ENCODE assay signal across 15 mouse cellular contexts in the genomic region with DNA sequence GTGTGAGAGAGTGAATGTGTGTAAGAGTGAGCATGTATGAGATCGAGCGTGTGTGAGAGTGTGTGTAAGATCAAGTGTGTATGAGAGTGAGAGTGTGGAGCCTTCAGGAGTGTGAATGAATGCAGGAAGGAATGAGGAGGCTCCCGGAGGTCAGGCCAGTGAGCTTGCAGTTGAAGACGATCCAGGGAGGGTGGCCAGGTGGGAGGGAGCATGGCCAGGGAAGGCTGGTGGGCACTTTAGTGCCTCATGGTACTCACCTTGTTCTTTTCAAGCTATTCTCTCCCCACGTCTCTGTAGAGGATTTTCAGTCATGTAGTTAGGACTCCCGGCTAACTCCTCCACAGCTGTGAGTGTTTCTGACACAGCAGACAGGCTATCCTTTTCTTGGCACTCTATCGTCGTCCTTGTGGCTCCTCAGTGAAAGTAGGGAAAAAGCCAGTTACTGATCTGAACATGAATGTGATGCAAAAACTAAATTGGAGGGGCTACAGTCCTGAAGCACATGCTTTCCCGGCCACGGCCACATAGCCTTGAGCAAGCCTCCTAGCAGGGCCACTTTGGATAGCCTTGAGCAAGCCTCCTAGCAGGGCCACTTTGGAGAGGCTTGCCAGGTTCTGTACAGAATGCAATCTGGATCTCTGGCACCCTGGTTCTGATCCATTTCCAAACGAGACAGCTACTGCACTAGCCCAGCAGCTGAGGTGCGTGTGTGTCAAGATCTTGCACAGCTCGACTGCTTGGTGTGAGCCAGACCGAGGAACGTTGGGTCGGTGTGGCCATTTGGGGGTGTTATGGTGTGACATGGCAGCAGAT.
DNase-seq lines count a peak whose midpoint lies in the region; ATAC-seq lines count a peak whose summit lies in the region.
"Had no signal": no experiment of that assay in that cellular context is flagged by ENCODE, and none has a peak within 500 bp of the region (broad histone marks: within the 10 kb centered on the region; RNA-seq: fewer than 3 reads in every experiment).

No protein-coding gene starts in this region.

- intact Hi-C loops in left cerebral cortex, postnatal 36 days (cut with DNase I) = no loop called here

- H3K27ac ChIP-seq in kidney, embryonic 15.5 days = 0 out of 2 replicates have a peak overlapping the region, but pooled peaks have one; percentile 22
- H3K27ac ChIP-seq in kidney, embryonic 14.5 days (ENCODE audit: low read depth, low read length) = no peak overlapping the region
- H3K27ac ChIP-seq in liver, embryonic 12.5 days = no peak overlapping the region
- H3K27ac ChIP-seq: embryonic facial prominence, embryonic 15.5 days; macrophage had no signal

- no peak overlapping the region for H3K4me2 ChIP-seq in kidney, embryonic 15.5 days
- H3K4me2 ChIP-seq in kidney, embryonic 14.5 days (replicated peaks; ENCODE audit: low read depth, low read length) = no peak overlapping the region
- H3K4me2 ChIP-seq in liver, embryonic 12.5 days = no peak overlapping the region
- H3K4me2 ChIP-seq: embryonic facial prominence, embryonic 15.5 days; liver, embryonic 11.5 days had no signal

- H3K27me3 ChIP-seq in kidney, embryonic 15.5 days = no peaks in the 10 kb centered on the region
- no peaks in the 10 kb centered on the region for H3K27me3 ChIP-seq in kidney, embryonic 14.5 days (ENCODE audit: control insufficient read depth, insufficient read depth, low read length)
- no peaks in the 10 kb centered on the region for H3K27me3 ChIP-seq in liver, embryonic 12.5 days (replicated peaks)
- H3K27me3 ChIP-seq: embryonic facial prominence, embryonic 15.5 days had no signal

- H3K4me1 ChIP-seq in kidney, embryonic 15.5 days = peaks cover 8% of the 10 kb centered on the region; the same call in 1 of the 2 replicates
- no peaks in the 10 kb centered on the region for H3K4me1 ChIP-seq in kidney, embryonic 14.5 days (ENCODE audit: control insufficient read depth, insufficient read depth, low read length)
- H3K4me1 ChIP-seq in liver, embryonic 12.5 days = peaks cover 12% of the 10 kb centered on the region; the same call in 1 of the 2 replicates
- H3K4me1 ChIP-seq: embryonic facial prominence, embryonic 15.5 days had no signal

- H3K9ac ChIP-seq in kidney, embryonic 15.5 days = no peak overlapping the region
- H3K9ac ChIP-seq in kidney, embryonic 14.5 days (ENCODE audit: low read depth, low read length) = no peak overlapping the region
- no peak overlapping the region for H3K9ac ChIP-seq in liver, embryonic 12.5 days
- H3K9ac ChIP-seq: embryonic facial prominence, embryonic 15.5 days had no signal

- peak; percentile 51 for DNase-seq in cerebellum, adult 11 months
- DNase-seq in cerebellum, postnatal 25 days = no peak
- peak; percentile 43 for DNase-seq in testis, postnatal 10 days (ENCODE audit: low spot score)
- no peak for DNase-seq in testis, postnatal 14 days (ENCODE audit: low spot score)
- no peak for DNase-seq in left cerebral cortex, postnatal 36 days (ENCODE audit: low spot score in 2 of 2)
- DNase-seq: kidney, adult 8-10 months; left cerebral cortex, postnatal 4 days had no signal

- H3K9me3 ChIP-seq in kidney, embryonic 15.5 days (replicated peaks) = no peaks in the 10 kb centered on the region
- no peaks in the 10 kb centered on the region for H3K9me3 ChIP-seq in kidney, embryonic 14.5 days (ENCODE audit: control insufficient read depth, low read length)
- H3K9me3 ChIP-seq in liver, embryonic 12.5 days (replicated peaks) = no peaks in the 10 kb centered on the region
- H3K9me3 ChIP-seq: embryonic facial prominence, embryonic 15.5 days had no signal

- 80% methylated on average over 16 of the region's 16 CpGs for WGBS in kidney, embryonic 15.5 days
- 85% methylated on average over 16 of the region's 16 CpGs for WGBS in kidney, embryonic 14.5 days
- 68% methylated on average over 16 of the region's 16 CpGs for WGBS in liver, embryonic 12.5 days (ENCODE audit: insufficient replicate concordance)

- H3K36me3 ChIP-seq in kidney, embryonic 15.5 days = no peaks in the 10 kb centered on the region
- H3K36me3 ChIP-seq in kidney, embryonic 14.5 days (ENCODE audit: control insufficient read depth, insufficient read depth, low read length) = no peaks in the 10 kb centered on the region
- no peaks in the 10 kb centered on the region for H3K36me3 ChIP-seq in liver, embryonic 12.5 days
- H3K36me3 ChIP-seq: embryonic facial prominence, embryonic 15.5 days had no signal

- no peak overlapping the region for H3K4me3 ChIP-seq in kidney, embryonic 15.5 days (replicated peaks)
- no peak overlapping the region for H3K4me3 ChIP-seq in kidney, embryonic 14.5 days (ENCODE audit: low read length)
- no peak overlapping the region for H3K4me3 ChIP-seq in liver, embryonic 12.5 days
- H3K4me3 ChIP-seq: embryonic facial prominence, embryonic 15.5 days had no signal

- no peak for ATAC-seq in kidney, embryonic 15.5 days (replicated peaks; ENCODE audit: low FRiP score)
- no peak for ATAC-seq in kidney, embryonic 14.5 days (ENCODE audit: low FRiP score, low TSS enrichment)
- no peak for ATAC-seq in liver, embryonic 12.5 days
- ATAC-seq: activated CD4-positive, CD25-positive, alpha-beta regulatory T cell, adult 4 months; midbrain, embryonic 16.5 days had no signal

Comparison
In these comparisons a context has a peak if more than half of its experiments do, and no peak if none do; other contexts are left out.
1. DNase-seq: peak in cerebellum, adult 11 months (single experiment) and testis, postnatal 10 days (single experiment); none in cerebellum, postnatal 25 days (0 of 2), testis, postnatal 14 days (single experiment) and left cerebral cortex, postnatal 36 days (0 of 2).